Mouse (Mus musculus) C2C12 (cell line): ENCODE results near the gene Ranbp3l. TPM values are rescaled to one million over a fixed set of nuclear protein-coding genes. Genes with fewer than 3 reads are reported as not detected.

Experiments
- H3K27me3 ChIP-seq: one replicate; pipeline ENCODE4 v1.6.1; 2011; ENCODE audit not compliant: control insufficient read depth, insufficient read depth, insufficient read length
- H3K36me3 ChIP-seq: one replicate; pipeline ENCODE4 v1.6.1; 2011; ENCODE audit not compliant: control insufficient read depth, insufficient read depth
- H3K4me3 ChIP-seq: one replicate; pipeline ENCODE4 v1.5.1; 2011; ENCODE audit warnings: mild to moderate bottlenecking, control low read depth; ENCODE audit not compliant: poor library complexity, insufficient read depth, severe bottlenecking
- H3K79me2 ChIP-seq: one replicate; pipeline ENCODE4 v1.6.1; 2011; ENCODE audit not compliant: control insufficient read depth, insufficient read depth
- H3K79me3 ChIP-seq: one replicate; pipeline ENCODE4 v1.6.1; 2011; ENCODE audit warnings: low read depth, control low read depth
- H3ac ChIP-seq: one replicate; pipeline ENCODE3; 2011; ENCODE audit warnings: low read depth; ENCODE audit not compliant: control insufficient read depth, insufficient read length
- CEBPB ChIP-seq: IDR thresholded peaks from one replicate; pipeline ENCODE4 v1.6.1; 2011; ENCODE audit warnings: low read depth, mild to moderate bottlenecking, control low read depth, moderate library complexity
- CTCF ChIP-seq: IDR thresholded peaks from one replicate; pipeline ENCODE4 v1.5.1; 2011; ENCODE audit not compliant: control insufficient read depth, insufficient read depth, insufficient read length
- FOSL1 ChIP-seq: IDR thresholded peaks from one replicate; pipeline ENCODE4 v1.8.0; 2011; ENCODE audit warnings: mild to moderate bottlenecking, low read length; ENCODE audit not compliant: poor library complexity, insufficient read depth, severe bottlenecking
- MAX ChIP-seq: IDR thresholded peaks from one replicate; pipeline ENCODE4 v1.6.1; 2011; ENCODE audit warnings: mild to moderate bottlenecking, control low read depth
- MYOD1 ChIP-seq: IDR thresholded peaks from one replicate; pipeline ENCODE4 v1.6.1; 2011; ENCODE audit warnings: low read depth; ENCODE audit not compliant: control insufficient read depth, insufficient read length
- MYOG ChIP-seq: IDR thresholded peaks from one replicate; pipeline ENCODE4 v1.6.1; 2011; ENCODE audit not compliant: control insufficient read depth, insufficient read length; ENCODE audit errors: extremely low read depth
- USF1 ChIP-seq: IDR thresholded peaks from one replicate; pipeline ENCODE4 v1.6.1; 2011; ENCODE audit warnings: low read depth, mild to moderate bottlenecking, control low read depth, moderate library complexity
- polyA plus RNA-seq: library from polyadenylated mRNA; unstranded; fragments of >200 nt; fragmentation: generic; extraction: Trizol; gene quantifications from one replicate; pipeline ENCODE4 v1.2.1, GENCODE M21; 2012; ENCODE audit warnings: missing spikeins

Ranbp3l gene
- polyA plus RNA-seq, 1 experiment: 0.06 TPM

- Histone ChIP-seq H3K79me3 (no peaks in the 10 kb centered on the region), H3K27me3 (no peaks in the 10 kb centered on the region), H3K4me3 (no peak overlapping the region), H3ac (no peak overlapping the region), H3K79me2 (no peaks in the 10 kb centered on the region), H3K36me3 (peaks cover 89% of the 10 kb centered on the region)
- no peak for TF ChIP-seq MYOD1
- no peak for TF ChIP-seq USF1
- TF ChIP-seq CTCF: no peak
- no peak for TF ChIP-seq FOSL1
- TF ChIP-seq MYOG: no peak
- TF ChIP-seq CEBPB: no peak
- no peak for TF ChIP-seq MAX
Measured at GRCm38 (mm10) chr15:9110526-9111347, 143.0 kb downstream of the Ranbp3l start.

DNA sequence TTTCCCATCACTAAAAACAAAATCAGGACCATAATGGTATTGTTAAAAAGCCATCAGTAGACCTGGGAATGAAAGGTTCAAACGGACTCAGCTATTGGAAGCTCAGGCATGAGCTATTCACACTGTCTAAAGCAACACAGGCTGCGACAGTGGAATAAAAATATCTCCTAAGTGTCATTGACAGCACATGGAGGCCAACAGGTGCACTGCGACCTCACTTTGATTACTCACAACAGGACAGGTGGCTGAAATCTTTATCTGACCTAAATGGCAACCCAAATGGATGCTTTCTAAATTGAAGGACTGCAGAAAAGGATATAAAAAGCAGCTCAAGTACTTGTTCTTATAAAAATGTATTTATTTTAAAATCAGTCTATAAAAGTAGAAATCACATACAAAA lies 143.9 kb downstream of the Ranbp3l start:
- Histone ChIP-seq H3K36me3 (peaks cover 93% of the 10 kb centered on the region), H3K79me3 (no peaks in the 10 kb centered on the region), H3ac (no peak overlapping the region), H3K79me2 (no peaks in the 10 kb centered on the region), H3K27me3 (no peaks in the 10 kb centered on the region), H3K4me3 (no peak overlapping the region)
- no peak for TF ChIP-seq FOSL1
- TF ChIP-seq MAX: no peak
- TF ChIP-seq USF1: no peak
- no peak for TF ChIP-seq MYOG
- peak; percentile 56 for TF ChIP-seq MYOD1

- Histone ChIP-seq H3K4me3 (no peak overlapping the region), H3K27me3 (no peaks in the 10 kb centered on the region), H3K79me2 (peaks cover 4% of the 10 kb centered on the region), H3K79me3 (no peaks in the 10 kb centered on the region), H3K36me3 (peaks cover 94% of the 10 kb centered on the region), H3ac (no peak overlapping the region)
- TF ChIP-seq CEBPB (no peak), MYOG (no peak), MYOD1 (no peak)
Measured at GRCm38 (mm10) chr15:9113556-9113955, 145.8 kb downstream of the Ranbp3l start.

DNA sequence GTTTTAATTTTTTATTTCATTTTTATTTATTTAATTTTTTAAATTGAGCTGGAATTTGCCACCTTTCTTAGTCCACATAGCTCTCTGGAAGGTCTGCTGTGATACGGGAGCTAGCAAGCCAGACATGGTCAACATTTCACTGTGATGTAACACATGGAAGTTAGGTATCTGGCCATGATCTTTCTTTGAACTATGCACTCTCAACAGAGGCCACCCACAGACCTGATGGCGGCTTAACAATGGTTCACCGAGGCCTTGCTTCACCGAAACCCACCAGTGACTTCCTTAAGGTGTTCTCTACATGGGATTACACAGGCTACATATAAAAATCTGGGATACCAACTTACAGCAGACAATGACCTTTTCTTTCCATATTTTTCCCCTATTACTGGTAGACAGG lies 146.4 kb downstream of the Ranbp3l start:
- H3K79me3 ChIP-seq: no peaks in the 10 kb centered on the region
- H3ac ChIP-seq: no peak overlapping the region
- H3K79me2 ChIP-seq: peaks cover 10% of the 10 kb centered on the region
- TF ChIP-seq USF1 (no peak), CTCF (no peak), MYOG (no peak), MYOD1 (no peak), FOSL1 (no peak), MAX (no peak), CEBPB (no peak)
- peaks cover 94% of the 10 kb centered on the region for H3K36me3 ChIP-seq
- no peak overlapping the region for H3K4me3 ChIP-seq
- no peaks in the 10 kb centered on the region for H3K27me3 ChIP-seq

DNA sequence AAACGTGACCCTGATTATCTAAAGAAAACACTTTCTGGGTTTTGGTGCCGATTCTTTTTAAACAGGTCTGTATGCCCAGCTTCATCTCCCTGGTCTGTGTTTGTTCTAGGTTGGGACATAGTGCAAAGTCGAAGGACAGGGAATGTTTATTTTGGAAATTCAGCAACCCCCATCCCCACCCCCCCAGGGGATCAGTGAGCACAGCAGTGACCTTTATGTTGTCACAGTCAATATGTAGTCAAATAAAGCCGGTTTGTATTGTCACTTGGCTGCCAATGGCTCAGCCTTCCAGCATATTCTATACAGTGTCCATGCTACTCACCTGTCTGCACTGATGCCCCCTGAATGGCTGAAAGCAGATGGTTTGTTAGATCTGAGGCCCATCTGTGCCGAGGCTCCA lies 146.8 kb downstream of the Ranbp3l start:
- no peaks in the 10 kb centered on the region for H3K27me3 ChIP-seq
- no peaks in the 10 kb centered on the region for H3K79me3 ChIP-seq
- H3K4me3 ChIP-seq: no peak overlapping the region
- H3ac ChIP-seq: no peak overlapping the region
- H3K36me3 ChIP-seq: peaks cover 96% of the 10 kb centered on the region
- H3K79me2 ChIP-seq: peaks cover 15% of the 10 kb centered on the region
- TF ChIP-seq FOSL1 (no peak), CEBPB (no peak), CTCF (no peak), MAX (no peak), MYOD1 (no peak), MYOG (no peak), USF1 (no peak)

Other genes with a start within 250 kb of the Ranbp3l start
- gene Nadk2, start 103.3 kb downstream of the Ranbp3l start, polyA plus RNA-seq: 8.0 TPM
- 3.8 TPM for gene Lmbrd2, start 172.6 kb downstream of the Ranbp3l start, polyA plus RNA-seq
- 22.5 TPM for gene Skp2, start 187.5 kb downstream of the Ranbp3l start, polyA plus RNA-seq